Mouse (Mus musculus): ENCODE data around the gene Pdzrn3. TPM values are rescaled to one million over a fixed set of nuclear protein-coding genes. Genes with fewer than 3 reads are reported as not detected.

Gene Pdzrn3
- total and polyA plus RNA-seq, 3 experiments = 0.33 TPM; not detected in 2

GRCm38 (mm10) chr6:101261513-101261912, 116.2 kb downstream of the Pdzrn3 start:
- TF ChIP-seq CTCF (IDR thresholded peaks at IDR 0.05; ENCODE audit: low read depth, low read length) (no peak), POLR2AphosphoS5 (IDR thresholded peaks at IDR 0.05; ENCODE audit: insufficient replicate concordance, low read depth, low read length) (no peak), GATA2 (IDR thresholded peaks at IDR 0.05; ENCODE audit: borderline replicate concordance, low read depth, low read length) (no peak), GATA1 (IDR thresholded peaks at IDR 0.05; ENCODE audit: borderline replicate concordance, low read length) (no peak), TAL1 (conservative IDR thresholded peaks at IDR 0.05; ENCODE audit: low read depth, low read length) (no peak)
- ATAC-seq (ENCODE audit: extremely low read depth, insufficient number of reproducible peaks, low FRiP score, poor library complexity, severe bottlenecking) (no peak), DNase-seq (ENCODE audit: low spot score) (no peak)
- no peak overlapping the region for H3K4me3 ChIP-seq (ENCODE audit: low read depth, low read length)
- no peaks in the 10 kb centered on the region for H3K4me1 ChIP-seq (ENCODE audit: insufficient read depth, low read depth, low read length)
- H3K9me3 ChIP-seq (replicated peaks) = peaks cover 68% of the 10 kb centered on the region
- H3K36me3 ChIP-seq (replicated peaks) = no peaks in the 10 kb centered on the region
- H3K27me3 ChIP-seq (ENCODE audit: insufficient read depth, low read length) = no peaks in the 10 kb centered on the region

GRCm38 (mm10) chr6:101259411-101259810, 118.3 kb downstream of the Pdzrn3 start:
- H3K4me3 ChIP-seq (ENCODE audit: low read depth, low read length) = no peak overlapping the region
- no peaks in the 10 kb centered on the region for H3K36me3 ChIP-seq (replicated peaks)
- no peaks in the 10 kb centered on the region for H3K27me3 ChIP-seq (ENCODE audit: insufficient read depth, low read length)
- peaks cover 67% of the 10 kb centered on the region for H3K9me3 ChIP-seq (replicated peaks)
- TF ChIP-seq GATA2 (IDR thresholded peaks at IDR 0.05; ENCODE audit: borderline replicate concordance, low read depth, low read length) = no peak
- TF ChIP-seq TAL1 (conservative IDR thresholded peaks at IDR 0.05; ENCODE audit: low read depth, low read length) = no peak
- no peak for TF ChIP-seq POLR2AphosphoS5 (IDR thresholded peaks at IDR 0.05; ENCODE audit: insufficient replicate concordance, low read depth, low read length)
- TF ChIP-seq CTCF (IDR thresholded peaks at IDR 0.05; ENCODE audit: low read depth, low read length) = no peak
- TF ChIP-seq GATA1 (IDR thresholded peaks at IDR 0.05; ENCODE audit: borderline replicate concordance, low read length) = no peak
- no peaks in the 10 kb centered on the region for H3K4me1 ChIP-seq (ENCODE audit: insufficient read depth, low read depth, low read length)
- ATAC-seq (ENCODE audit: extremely low read depth, insufficient number of reproducible peaks, low FRiP score, poor library complexity, severe bottlenecking) (no peak), DNase-seq (ENCODE audit: low spot score) (no peak)

- DNase-seq (ENCODE audit: low spot score) = no peak
- Histone ChIP-seq H3K27me3 (ENCODE audit: insufficient read depth, low read length) (no peaks in the 10 kb centered on the region), H3K4me3 (ENCODE audit: low read depth, low read length) (no peak overlapping the region), H3K4me1 (ENCODE audit: insufficient read depth, low read depth, low read length) (no peaks in the 10 kb centered on the region), H3K9me3 (replicated peaks) (peaks cover 68% of the 10 kb centered on the region), H3K36me3 (replicated peaks) (no peaks in the 10 kb centered on the region)
- ATAC-seq (ENCODE audit: extremely low read depth, insufficient number of reproducible peaks, low FRiP score, poor library complexity, severe bottlenecking) = no peak
- TF ChIP-seq GATA2 (IDR thresholded peaks at IDR 0.05; ENCODE audit: borderline replicate concordance, low read depth, low read length) (no peak), CTCF (IDR thresholded peaks at IDR 0.05; ENCODE audit: low read depth, low read length) (no peak), POLR2AphosphoS5 (IDR thresholded peaks at IDR 0.05; ENCODE audit: insufficient replicate concordance, low read depth, low read length) (no peak), GATA1 (IDR thresholded peaks at IDR 0.05; ENCODE audit: borderline replicate concordance, low read length) (no peak), TAL1 (conservative IDR thresholded peaks at IDR 0.05; ENCODE audit: low read depth, low read length) (no peak)
Measured at GRCm38 (mm10) chr6:101257418-101257817, 120.3 kb downstream of the Pdzrn3 start.

- peaks cover 73% of the 10 kb centered on the region for H3K9me3 ChIP-seq (replicated peaks)
- DNase-seq (ENCODE audit: low spot score) (no peak), ATAC-seq (ENCODE audit: extremely low read depth, insufficient number of reproducible peaks, low FRiP score, poor library complexity, severe bottlenecking) (no peak)
- no peak overlapping the region for H3K4me3 ChIP-seq (ENCODE audit: low read depth, low read length)
- TF ChIP-seq GATA2 (IDR thresholded peaks at IDR 0.05; ENCODE audit: borderline replicate concordance, low read depth, low read length) (no peak), POLR2AphosphoS5 (IDR thresholded peaks at IDR 0.05; ENCODE audit: insufficient replicate concordance, low read depth, low read length) (no peak), CTCF (IDR thresholded peaks at IDR 0.05; ENCODE audit: low read depth, low read length) (no peak), GATA1 (IDR thresholded peaks at IDR 0.05; ENCODE audit: borderline replicate concordance, low read length) (no peak), TAL1 (conservative IDR thresholded peaks at IDR 0.05; ENCODE audit: low read depth, low read length) (no peak)
- no peaks in the 10 kb centered on the region for H3K27me3 ChIP-seq (ENCODE audit: insufficient read depth, low read length)
- no peaks in the 10 kb centered on the region for H3K4me1 ChIP-seq (ENCODE audit: insufficient read depth, low read depth, low read length)
- no peaks in the 10 kb centered on the region for H3K36me3 ChIP-seq (replicated peaks)
Measured at GRCm38 (mm10) chr6:101254652-101255051, 123.0 kb downstream of the Pdzrn3 start.

GRCm38 (mm10) chr6:101251916-101252603, 125.6 kb downstream of the Pdzrn3 start:
- H3K36me3 ChIP-seq (replicated peaks) = no peaks in the 10 kb centered on the region
- peaks cover 66% of the 10 kb centered on the region for H3K9me3 ChIP-seq (replicated peaks)
- no peak overlapping the region for H3K4me3 ChIP-seq (ENCODE audit: low read depth, low read length)

GRCm38 (mm10) chr6:101251160-101251559, 126.5 kb downstream of the Pdzrn3 start:
- DNase-seq (ENCODE audit: low spot score) = no peak
- H3K27me3 ChIP-seq (ENCODE audit: insufficient read depth, low read length) = no peaks in the 10 kb centered on the region
- no peak overlapping the region for H3K4me3 ChIP-seq (ENCODE audit: low read depth, low read length)
- H3K9me3 ChIP-seq (replicated peaks) = peaks cover 62% of the 10 kb centered on the region
- ATAC-seq (ENCODE audit: extremely low read depth, insufficient number of reproducible peaks, low FRiP score, poor library complexity, severe bottlenecking) = no peak
- TF ChIP-seq TAL1 (conservative IDR thresholded peaks at IDR 0.05; ENCODE audit: low read depth, low read length) = no peak
- TF ChIP-seq CTCF (IDR thresholded peaks at IDR 0.05; ENCODE audit: low read depth, low read length) = no peak
- TF ChIP-seq POLR2AphosphoS5 (IDR thresholded peaks at IDR 0.05; ENCODE audit: insufficient replicate concordance, low read depth, low read length) = no peak
- TF ChIP-seq GATA2 (IDR thresholded peaks at IDR 0.05; ENCODE audit: borderline replicate concordance, low read depth, low read length) = no peak
- TF ChIP-seq GATA1 (IDR thresholded peaks at IDR 0.05; ENCODE audit: borderline replicate concordance, low read length) = no peak
- H3K4me1 ChIP-seq (ENCODE audit: insufficient read depth, low read depth, low read length) = no peaks in the 10 kb centered on the region
- H3K36me3 ChIP-seq (replicated peaks) = no peaks in the 10 kb centered on the region

More at GRCm38 (mm10) chr6:101251916-101252603, 125.6 kb downstream of the Pdzrn3 start:
- TF ChIP-seq POLR2AphosphoS5 (IDR thresholded peaks at IDR 0.05; ENCODE audit: insufficient replicate concordance, low read depth, low read length) (no peak), GATA2 (IDR thresholded peaks at IDR 0.05; ENCODE audit: borderline replicate concordance, low read depth, low read length) (no peak), CTCF (IDR thresholded peaks at IDR 0.05; ENCODE audit: low read depth, low read length) (no peak), TAL1 (conservative IDR thresholded peaks at IDR 0.05; ENCODE audit: low read depth, low read length) (no peak), GATA1 (IDR thresholded peaks at IDR 0.05; ENCODE audit: borderline replicate concordance, low read length) (no peak)
- no peaks in the 10 kb centered on the region for H3K27me3 ChIP-seq (ENCODE audit: insufficient read depth, low read length)
- H3K4me1 ChIP-seq (ENCODE audit: insufficient read depth, low read depth, low read length) = no peaks in the 10 kb centered on the region
- ATAC-seq (ENCODE audit: extremely low read depth, insufficient number of reproducible peaks, low FRiP score, poor library complexity, severe bottlenecking) (no peak), DNase-seq (ENCODE audit: low spot score) (no peak)
